Mouse (Mus musculus) ovary, adult 18-20 months (tissue): ENCODE measurements around the gene Rcan1.

ENCODE experiments used
- DNase-seq: peaks from one replicate; pipeline ENCODE4 v3.0.0; 2022; ENCODE audit warnings: low spot score, mixed read lengths

Gene Rcan1

DNA sequence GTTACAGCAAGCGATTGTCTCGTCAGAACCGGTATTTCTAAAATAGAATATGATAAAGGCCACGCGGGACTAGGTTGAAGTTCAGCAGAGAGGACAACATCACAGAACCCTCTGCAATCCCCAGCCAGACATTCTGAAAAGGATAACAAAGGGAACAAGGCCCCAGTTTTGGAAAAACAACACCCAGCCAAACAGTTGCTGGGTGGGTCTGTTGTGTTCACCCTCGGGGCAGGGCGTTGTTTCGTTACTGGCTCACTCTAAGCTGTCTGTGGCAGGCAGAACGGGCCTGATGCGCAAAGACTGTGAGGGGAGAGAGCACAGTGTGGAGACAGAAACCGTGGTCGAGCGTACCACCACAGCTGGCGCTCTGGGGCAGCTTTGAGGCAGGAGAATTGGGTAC is 2.2 kb downstream of the Rcan1 start:
- no peak for DNase-seq

DNA sequence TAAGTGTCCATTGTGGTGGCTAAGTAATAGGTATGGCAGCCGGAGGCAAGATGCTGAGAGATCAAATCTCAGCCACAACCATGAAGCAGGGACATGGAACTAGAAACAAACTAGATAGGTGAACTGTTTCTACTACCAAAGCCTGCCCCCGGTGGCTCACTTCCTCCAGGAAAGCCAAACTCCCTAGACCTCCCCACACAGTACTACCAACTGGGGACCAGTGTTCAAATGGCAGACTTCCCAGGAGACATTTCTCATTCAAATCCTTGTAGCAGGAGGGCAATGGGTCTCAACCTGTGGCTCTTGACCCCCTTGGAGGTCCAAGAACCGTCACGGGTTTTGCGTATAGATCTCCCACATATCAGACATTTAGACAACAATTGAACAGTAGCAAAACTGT is 3.6 kb downstream of the Rcan1 start:
- no peak for DNase-seq

DNA sequence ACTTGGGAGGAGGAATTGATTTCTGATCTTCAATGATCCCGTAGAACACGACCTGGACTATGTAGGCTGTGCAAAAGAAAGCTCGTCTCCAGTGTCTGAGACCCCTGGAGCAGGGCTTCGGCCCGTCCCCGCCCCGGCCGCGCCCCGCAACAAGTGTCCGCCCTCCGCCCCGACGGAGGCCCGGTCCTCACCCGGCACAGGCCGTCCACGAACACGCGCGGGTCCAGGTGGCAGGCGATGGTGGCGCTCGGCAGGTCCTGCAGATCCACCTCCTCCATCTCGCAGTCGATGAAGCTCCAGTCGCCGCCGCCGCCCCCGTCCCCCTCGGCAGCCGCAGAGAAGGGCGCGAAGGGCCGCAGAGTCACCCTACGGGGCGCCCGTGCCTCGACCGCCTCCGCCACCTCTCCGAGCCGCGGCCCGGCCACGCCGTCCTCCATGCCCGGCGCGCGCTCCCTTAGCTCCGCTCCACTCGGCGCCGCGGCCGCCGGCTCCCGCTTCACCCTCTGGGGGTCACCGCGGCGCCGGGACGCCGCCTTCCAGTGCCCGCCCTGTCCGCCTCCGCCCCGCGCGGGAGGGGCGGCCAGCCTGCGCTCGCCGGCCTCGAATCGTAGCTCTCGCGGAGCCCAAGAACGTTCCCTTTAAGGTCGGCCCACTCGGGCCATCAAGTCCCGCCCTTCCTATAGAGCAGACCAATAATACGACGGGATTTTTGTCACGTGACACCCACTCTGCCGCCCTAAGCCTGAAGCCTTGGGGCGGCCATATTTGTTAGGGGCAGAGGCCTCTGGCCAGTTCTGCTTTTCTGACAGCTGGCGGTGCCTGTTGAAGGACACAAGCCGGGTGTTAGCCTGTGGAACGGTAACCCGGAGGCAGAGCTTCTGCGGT is 4.8 kb downstream of the Rcan1 start:
- DNase-seq = peak; percentile 97

DNA sequence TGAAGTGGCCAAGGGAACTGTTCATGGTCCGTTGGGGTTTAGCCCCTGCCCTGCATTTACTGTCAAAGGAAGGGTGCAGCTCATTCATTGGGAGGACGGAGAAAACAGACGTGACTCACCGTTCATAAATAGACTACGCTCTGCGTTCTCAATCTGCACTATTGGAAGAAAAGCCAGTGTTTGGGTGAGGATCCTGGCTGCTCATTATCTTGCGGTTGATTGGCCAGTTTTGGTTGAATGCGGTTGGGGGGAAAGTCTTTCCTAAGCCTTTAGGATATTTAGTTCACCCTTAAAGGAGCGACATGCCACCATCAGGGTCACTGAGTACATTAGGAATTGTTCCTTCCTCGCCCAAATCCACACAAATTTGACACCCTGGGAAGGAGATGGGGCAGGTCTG is 5.4 kb downstream of the Rcan1 start:
- no peak for DNase-seq

DNA sequence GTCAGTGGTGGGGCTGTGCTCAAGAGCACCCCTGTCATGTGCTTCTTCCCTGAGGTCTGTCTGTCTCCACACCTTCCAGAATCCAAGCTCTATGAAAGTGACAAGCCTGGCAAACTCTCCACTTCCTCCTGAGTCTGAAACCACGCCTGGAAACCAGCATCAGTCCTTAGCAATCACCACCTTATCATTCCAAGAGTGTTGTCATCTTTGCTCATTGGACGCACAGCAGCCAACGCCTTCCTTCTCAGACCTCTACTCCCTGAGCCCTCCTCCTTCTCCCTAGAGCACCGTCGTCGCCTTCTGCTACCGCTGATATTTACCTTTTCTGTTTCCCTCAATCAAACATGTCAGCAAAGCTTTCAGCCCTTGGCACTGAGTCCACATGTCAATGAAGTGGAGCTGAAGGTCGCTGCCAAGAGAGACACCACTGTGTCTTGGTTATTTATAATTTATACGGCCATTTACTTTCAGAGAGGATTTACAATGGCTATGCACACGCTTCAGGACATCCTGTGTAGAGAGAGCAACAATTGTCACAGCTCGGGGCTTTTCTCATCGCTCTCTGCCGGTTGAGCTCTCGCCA is 6.2 kb downstream of the Rcan1 start:
- no peak for DNase-seq

DNA sequence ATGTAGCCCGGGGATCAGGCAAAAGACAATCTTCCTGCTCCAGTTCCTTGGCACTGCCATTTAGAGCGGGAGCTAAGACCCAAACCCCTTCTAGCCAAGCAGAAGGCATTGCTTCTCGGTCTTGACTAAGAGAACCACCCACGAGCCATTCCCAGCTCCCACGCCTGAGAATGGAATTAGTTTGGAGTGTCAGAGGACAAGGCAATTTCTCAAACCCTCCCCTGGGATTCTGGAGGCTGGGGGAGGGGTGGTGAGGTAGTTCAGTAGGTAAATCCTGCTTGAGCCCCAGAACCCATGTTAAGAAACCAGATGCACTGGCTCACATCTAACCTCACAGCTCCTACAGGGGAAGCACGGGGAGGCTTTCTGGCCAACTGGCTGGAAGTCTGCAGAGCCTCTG is 9.3 kb downstream of the Rcan1 start:
- no peak for DNase-seq

DNA sequence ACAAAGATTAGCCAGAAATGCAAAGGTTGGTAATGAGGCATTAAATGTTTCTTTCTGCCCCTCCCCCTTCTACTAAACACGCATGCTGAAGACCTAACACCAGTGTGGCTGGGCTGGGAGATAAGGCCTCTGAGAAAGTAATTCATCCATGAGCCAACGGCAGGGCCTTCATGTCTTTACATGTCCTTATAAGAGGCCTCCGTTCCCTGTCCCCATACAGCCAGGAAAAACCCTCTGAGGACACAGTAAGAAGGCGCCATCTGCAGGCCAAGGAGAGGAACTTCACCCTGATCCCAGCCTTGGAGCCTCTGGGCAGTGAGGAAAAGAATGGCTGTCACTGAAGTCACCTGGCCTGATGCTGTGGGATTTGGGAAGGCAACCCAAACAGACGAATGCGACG is 13.1 kb downstream of the Rcan1 start:
- no peak for DNase-seq

DNA sequence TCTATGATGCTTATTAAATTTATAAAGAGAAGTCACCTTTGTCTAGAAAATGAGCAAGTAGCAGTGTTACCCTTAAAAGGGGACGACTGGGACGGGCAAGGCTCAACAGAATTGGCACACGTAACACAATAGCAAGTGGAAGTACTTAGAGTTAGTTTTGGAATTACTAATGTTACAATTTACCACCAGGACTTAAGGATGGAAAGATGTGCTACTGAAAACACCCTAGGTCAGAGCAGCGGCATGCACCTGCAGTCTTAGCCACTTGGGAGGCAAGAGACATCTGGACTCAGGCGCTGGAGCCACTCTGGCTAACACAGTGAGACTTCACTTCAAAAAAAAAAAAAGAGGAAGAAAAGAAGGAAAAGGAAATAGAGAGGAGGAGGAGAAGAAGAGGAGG is 14.7 kb downstream of the Rcan1 start:
- DNase-seq = no peak

DNA sequence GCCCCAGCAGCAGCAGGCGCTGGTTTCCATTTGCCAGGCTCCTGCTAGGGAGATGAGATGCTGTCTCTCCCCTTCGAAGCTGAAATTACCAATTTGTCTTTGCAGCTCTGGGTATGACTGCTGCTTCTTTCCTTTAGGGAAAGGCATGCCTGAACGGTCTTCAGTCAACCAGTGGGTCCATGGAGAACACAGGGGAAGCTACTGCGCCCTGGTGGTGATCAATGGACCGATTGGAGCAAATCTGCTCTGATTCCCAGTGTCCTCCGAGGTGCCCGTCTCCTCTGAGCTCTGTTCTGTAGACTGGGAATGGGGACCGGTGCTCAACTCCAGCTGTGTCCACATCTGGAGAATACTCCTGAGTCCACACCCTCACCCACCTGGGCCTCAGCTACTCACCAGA is 15.2 kb downstream of the Rcan1 start:
- no peak for DNase-seq

DNA sequence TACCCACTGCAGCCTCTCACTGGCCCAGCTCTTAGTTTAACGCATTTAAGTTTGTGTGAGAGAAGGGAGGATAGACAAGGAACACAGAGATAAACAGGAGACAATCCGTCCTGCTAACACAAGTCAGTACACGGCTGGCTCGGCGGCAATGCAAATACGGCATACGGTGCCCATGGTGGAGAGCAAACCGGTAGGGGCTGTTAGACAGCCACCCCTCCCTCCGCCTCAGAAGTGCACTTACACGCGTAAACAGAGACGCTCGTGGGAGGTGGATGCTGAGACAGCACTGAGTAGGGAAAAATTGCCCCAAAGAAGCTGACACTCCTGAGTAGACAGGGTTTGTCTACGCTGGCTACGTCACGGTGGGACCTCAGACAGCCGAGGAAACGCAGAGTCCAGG is 16.2 kb downstream of the Rcan1 start:
- no peak for DNase-seq

DNA sequence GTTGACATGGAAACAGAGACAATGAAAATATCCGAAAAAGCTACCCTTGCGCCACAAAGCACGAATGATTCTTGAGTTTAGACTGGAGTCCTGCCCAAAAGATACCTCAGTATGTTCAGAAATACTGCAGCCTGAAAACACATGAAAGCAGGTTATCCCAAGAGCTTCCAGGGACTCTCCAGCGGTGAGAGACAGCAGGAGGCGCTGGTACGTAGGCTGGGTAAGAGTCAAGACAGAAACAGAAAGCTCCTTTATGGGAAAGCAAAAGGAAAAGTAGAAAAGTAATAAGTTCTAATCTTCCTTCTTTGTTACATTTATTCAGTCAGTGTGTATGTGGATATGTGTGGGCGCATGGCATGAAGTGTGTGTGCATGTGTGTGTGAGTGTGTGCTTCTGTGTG is 16.7 kb downstream of the Rcan1 start:
- no peak for DNase-seq

DNA sequence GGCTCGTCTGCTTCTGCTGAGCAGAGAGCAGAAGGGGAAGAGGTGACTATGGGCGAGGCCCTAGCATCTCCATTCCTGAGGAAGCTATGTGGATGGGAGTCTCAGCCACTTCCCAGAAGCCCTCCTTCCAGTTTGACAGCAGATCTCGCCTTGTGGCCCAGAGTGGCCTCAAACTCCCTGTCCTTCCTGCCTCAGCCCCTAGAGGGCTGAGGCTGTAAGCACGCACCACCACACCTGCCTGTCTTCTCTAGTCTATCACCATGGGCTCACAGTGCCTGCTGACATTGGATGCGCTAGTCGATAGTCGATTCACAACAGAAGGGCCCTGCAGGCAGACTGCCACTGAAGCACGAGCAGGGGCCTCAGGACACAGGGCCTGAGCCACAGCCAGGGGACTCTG is 18.1 kb downstream of the Rcan1 start:
- no peak for DNase-seq

DNA sequence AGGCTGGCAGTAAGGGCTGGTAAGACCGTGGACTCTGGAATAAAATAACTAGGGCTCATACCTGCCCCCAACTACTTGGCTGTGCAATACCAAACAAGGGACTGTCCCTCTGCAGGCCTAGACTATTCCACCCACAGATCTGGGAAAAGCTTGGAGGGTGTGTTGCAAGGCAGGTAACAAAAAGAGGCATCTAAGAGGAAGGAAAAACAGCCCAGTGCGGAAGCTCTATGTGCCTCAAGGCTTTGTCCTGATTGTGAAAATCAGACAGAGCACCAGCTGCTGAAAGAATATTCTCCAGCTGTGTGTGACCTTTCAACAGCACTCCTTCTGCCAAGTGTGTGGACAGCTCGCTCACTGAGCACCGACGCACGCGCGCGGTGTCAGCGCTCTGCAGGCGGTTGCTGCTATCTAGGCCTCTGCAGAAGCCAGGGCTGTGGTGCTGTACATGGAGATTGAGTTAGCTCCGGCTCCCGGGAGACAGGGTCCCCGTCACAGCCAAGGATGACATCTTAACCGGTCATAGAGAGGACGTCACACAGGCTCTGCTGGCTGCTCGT is 19.1 kb downstream of the Rcan1 start:
- no peak for DNase-seq

DNA sequence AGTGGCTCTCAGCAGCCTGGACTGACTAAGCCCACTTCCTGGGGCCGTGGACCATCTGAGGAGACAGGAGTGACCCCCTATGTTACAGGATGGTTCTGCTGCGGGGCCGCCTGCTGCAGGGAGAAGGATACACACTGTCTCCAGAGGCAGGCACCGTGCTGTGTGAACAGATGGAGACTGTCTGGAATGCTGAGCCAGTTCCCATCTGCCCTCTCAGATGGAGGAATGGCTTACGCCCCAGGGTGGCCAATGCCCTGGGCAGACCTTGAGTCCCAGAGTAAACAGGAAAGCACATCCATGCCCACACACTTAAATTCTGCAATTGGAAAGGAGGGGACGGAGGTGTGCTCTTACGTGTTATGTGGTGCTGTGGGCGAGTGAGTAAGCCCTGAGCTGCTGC is 20.3 kb downstream of the Rcan1 start:
- no peak for DNase-seq

DNA sequence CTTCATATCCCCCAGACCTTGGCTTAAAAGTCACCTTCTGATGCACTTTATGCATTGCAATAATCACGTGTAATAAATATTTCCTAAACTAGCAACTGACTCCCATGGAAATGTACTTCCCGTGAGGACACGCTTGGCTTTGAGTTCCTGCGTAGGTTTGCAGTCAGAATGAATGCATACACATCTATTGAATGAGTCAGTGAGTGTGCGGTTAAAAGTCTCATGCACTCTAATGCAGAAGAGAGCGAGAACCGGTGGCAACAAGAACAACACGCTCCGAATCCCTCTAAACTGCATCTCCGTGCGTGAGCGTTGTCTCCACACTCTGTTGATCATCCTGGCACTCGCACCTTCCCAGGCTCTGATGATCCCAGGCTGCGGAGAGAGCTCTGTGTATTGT is 21.6 kb downstream of the Rcan1 start:
- DNase-seq = no peak

DNA sequence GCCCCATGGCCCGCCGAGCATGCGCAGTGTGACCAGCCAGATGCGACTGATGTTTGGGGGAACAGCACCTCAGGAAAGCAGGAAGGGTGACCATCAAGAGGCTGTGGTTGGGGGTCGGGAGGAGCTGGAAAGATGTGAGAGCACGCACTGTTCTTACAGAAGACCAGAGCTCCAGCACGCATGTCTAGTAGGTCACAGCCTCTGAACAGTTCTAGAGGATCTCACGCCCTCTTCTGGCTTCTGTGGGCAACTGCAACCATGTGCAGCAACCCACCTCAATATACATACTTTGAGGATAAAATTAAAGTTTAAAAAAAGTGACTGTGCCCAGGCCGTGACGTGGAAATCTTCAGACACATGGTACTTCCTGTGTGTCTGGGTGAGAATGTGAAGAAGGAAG is 25.3 kb downstream of the Rcan1 start:
- no peak for DNase-seq

DNA sequence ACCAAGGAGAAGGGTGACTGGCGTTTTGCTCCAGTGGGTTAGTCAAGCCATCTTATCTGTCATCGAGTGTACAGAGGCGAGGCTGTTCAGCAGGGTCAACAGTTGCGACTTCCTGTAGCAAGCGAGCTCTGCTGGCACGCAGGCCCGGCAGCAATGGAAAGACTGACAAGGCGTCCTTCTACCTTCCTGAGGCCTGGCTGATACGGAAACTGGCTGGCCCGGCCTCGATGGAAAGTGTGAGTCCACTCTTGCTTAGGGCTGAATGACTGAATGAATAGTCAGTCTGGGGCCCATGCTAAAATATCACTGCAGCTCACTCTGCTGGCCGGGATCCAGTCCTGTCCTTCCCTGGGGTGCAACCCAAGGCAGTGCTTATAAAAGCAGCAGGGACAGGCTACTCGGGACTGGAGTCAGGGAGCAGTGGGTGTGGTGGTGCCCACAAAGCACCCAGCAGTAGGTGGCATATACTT is 27.0 kb downstream of the Rcan1 start:
- DNase-seq = no peak

DNA sequence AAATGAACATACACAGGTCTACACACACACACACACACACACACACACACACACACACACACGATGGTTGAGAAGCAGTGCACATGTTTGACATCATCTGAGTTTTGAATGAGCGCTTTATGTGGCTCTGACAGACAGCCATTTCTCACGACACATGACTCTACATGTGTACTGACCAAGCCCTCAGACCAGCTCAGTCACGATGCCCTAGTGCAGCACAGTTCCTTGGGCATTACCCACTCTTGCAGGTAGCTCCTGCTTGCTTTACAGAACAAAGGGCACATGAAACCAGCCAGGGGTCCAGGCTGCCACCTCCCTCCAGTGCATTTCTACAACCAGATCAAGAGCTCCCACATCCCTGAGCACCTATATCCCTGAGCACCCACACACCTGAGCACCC is 27.7 kb downstream of the Rcan1 start:
- DNase-seq = no peak

DNA sequence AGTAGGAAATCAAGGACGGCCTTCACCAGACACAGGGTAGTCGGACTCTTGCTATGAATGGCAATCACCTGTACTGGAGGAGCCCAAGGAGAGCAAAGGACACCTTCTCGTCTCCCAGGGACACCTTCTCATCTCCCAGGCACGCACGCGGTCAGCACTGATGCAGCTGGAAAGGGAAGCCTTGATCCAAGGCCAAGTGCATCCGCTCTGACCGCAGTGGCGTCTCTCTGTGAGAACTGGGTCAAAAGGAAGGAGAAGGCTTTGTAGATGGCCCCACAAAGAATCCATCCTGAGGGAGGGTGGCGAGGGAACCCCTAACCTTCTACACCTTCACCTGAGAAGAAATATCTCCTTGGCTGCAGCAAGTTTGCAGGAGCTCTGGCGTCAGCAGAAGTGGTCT is 28.5 kb downstream of the Rcan1 start:
- DNase-seq = no peak

DNA sequence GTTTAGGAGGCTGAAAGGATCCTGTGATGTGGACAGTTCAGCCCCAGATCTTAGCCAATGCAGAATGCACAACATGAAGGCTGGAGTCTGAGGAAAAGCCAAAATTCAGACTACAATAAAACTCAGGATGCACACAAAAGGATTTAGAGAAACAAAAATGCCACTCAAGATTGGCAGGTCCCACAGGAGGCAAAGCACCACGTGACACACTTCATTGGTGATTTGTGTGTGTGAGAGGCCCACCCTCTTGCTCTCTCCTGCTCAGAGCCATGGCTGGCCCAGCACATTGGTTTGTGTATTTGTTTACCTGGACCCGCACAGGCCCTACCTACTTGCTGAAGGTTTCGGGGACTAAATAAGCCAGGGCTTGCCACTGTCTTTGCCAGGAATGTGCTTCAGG is 29.5 kb downstream of the Rcan1 start:
- DNase-seq = no peak

DNA sequence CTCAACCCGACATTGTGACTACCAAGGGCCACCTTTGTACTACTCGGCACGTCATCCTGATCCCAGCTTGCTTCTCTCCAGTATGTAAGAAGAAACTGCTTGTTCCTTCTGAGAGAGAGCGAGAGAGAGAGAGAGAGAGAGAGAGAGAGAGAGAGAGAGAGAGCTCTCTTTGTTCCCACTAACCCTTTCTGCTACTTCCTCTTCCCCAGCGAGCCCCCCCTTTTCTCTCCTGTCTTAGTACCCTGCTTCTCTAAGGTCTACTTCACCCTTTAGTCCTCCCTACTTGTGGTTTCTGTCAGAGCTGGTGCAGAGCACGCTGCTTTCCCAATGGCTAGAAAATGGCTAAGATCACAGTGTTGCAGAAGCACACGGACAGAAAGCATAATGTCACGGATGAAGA is 30.4 kb downstream of the Rcan1 start:
- no peak for DNase-seq

DNA sequence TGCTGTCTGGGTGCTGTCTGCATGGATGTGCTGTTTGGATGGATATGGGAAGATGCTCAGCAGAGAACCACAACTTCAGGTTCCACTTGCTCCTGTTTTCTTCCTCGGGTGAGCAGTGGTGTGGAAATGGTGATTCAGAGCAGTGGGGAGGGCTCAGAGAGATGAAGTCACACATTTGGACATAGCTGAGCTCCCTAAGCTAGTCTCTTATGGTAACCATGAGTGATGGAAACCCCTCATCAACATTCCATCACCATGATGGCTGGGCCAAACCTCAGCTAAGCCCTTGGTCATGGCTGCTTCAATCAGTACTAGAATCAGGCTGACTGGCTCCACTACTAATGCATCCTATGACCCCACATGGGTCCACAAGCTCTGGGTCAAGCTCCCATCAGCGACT is 30.9 kb downstream of the Rcan1 start:
- no peak for DNase-seq

DNA sequence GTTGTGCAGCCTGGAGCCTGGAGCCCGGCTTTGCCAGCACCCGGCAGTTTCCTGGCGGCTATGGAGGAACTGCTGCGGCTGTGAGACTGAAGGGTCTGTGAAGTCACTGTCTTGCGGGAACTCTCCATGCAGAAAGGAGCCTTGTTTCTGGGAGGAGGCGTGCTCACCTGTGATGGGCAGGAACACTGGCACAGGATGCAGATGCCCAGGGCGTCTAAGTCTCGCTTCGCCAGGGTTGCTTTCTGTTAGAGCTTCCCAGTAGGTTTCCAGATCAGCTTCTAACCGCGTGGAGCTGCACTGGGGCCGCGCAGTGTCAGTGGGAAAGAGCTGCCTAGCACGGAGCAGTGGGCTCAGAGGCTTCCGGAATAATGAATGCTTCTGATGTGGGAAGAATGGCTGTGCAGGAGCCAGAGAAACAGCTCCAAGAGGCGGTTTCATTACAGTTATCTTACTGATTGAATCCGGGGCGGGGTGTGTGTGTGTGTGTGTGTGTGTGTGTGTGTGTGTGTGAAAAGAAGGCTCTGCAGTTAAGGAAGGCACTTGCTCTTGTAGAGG is 35.2 kb downstream of the Rcan1 start:
- DNase-seq = no peak
